Mouse (Mus musculus): ENCODE data around the gene Pdlim5.

DNA sequence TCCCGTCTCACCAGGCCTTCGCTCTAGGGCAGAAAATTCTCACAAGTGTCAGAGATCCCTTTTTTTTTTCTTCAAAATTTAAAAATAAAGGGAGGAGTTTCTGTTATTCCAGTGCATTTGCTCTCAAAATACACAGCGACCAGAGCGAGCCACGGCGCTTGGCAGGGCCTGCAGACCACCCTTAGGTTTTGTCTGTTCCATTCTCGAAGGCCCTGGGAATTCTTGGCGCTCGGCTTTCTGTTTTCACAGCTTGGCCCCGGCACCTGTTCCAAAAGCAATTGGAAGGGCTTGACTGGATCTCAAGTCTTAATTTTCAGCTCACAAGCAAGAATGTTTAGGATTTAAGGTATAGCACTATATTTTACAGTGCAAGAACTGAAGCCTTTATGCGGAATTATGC lies 186.4 kb downstream of the Pdlim5 start:
- TF ChIP-seq CTCF (IDR thresholded peaks at IDR 0.05; ENCODE audit: low read depth) = no peak
- no peak for TF ChIP-seq EP300 (optimal IDR thresholded peaks at IDR 0.05)

Data from stomach, postnatal 0 days (tissue).